Mouse (Mus musculus) common myeloid progenitor, adult 5-6 weeks (primary cell): Measurements from ENCODE around the gene Shank2. TPM values are rescaled to one million over a fixed set of nuclear protein-coding genes. Genes with fewer than 3 reads are reported as not detected.

Experiments
- ATAC-seq: replicated peaks from 2 replicates; pipeline ENCODE4 v1.8.0; 2016; ENCODE audit warnings: low read depth, mild to moderate bottlenecking, moderate TSS enrichment, inconsistent platforms; ENCODE audit not compliant: poor library complexity, severe bottlenecking
- total RNA-seq: library from RNA; stranded (forward); fragments of 200-1000, 187-1606 nt; gene quantifications from 2 replicates; pipeline ENCODE4 v1.2.3, GENCODE M21; 2017

The Shank2 gene
- total RNA-seq, 1 experiment from 2014 or later, result not detected

DNA sequence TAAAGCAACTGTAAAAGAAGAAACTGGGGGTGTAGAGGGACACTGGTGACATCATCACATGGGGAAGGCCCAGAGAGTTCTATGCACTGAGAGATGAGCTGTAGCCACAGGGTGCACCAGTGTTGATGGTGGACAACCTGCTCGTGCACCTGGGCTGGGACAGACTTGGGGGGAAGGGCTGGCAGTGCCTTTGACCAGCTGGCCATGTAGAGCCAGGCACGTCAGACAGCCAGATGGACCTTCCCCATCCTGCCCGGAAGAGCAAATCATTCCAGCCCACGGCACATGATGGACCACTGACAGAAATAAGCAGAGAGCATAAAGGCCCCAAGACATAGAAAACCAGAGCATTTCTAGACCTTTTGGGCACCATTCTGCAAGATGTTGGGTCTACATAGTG lies 299.9 kb downstream of the Shank2 start:
- ATAC-seq, result no peak

DNA sequence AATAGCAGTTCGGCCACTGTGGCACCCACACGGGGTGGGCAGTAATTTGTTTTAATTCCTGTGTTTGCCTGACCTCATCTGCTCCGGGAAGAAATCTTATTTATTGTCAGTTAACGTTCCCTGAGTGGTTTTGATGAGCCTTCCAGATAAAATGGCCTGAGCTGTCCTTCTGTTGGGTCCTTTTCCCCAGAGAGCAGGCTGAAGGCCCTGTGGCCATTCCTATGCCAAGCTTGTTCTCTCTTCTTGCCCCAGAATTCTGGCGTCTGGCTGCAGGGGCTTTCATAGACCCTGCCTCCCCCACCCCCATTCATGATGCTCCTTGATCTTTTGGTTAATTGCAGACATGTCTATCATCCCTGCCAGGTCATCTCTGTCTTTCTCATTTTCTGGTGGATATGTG lies 300.8 kb downstream of the Shank2 start:
- no peak for ATAC-seq

DNA sequence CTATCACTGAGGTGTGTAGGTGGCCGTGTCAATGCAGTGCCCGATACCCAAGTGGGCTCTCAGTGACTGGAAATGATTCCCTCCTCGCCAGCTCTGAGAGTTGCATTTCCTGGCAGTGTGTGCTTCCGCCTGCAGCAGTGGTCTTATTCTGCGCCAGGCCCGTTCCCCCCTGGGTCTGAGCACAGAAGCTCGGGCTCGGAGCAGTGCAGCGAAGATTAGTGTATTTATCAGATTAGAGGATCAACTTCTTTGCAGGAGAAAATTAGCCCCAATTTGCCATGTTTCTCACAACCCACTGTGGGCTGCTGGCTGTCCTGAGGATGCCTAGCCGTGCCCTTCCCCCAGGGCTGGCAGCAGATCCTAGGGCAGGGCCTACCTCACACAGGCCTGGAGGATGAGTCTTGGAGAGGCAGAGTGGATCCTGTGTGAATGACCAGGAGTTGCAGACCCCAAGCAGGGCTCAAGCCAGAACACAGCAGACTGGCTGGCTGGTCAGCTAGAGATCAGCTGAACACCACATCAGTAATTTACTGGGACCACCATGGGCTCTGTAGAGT lies 306.2 kb downstream of the Shank2 start:
- ATAC-seq, result no peak

DNA sequence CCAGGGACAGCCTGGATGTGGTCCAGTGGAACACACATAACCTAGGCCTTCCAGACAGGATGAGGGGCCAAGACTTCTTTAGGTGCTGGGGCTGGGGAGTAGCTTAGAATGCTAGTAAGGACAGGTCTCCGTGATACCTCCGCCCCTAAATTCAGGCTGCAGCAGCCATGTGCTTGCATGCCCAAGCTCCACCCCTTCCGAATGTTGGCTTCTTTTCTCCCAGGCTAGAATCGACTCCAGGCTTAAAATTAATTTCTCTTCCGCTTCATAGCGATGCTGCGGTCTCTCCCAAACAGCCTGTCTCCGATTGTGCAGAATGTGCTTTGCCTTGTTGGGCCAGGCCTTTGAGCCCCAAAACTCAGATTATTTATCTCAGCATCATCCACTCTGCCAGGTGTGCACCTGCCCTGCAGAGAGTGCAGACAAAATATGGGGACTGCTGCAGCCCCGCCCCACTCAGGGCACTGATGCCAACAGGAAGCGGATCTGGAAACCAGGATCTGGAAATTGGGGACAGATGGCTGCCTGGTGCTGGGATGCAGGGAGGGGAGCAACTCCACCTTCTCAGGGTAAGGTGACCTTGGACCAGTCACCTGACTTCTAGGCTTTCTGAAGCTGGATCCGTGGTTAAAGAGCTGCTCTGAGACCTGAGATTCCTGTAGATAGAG lies 312.8 kb downstream of the Shank2 start:
- ATAC-seq, result no peak

DNA sequence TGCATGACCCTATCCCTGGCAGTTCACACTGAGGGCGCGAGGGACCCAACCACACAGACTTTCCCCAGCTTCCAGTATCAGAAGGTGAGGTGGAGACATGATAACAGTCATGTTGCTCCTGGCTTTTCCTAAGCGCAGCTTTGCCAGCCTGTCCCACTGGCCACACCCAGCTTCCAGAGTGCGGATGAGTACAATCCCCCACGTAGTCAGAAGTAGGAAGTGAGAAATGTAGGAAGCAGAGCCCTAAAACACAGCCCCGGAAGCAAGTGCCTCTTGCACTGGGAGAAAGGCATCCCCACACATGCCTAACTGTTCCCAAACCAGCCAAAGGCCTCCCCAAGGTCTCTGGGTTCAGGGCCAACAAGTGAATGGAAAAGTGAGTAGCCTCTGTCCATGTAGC lies 314.5 kb downstream of the Shank2 start:
- ATAC-seq, result no peak

DNA sequence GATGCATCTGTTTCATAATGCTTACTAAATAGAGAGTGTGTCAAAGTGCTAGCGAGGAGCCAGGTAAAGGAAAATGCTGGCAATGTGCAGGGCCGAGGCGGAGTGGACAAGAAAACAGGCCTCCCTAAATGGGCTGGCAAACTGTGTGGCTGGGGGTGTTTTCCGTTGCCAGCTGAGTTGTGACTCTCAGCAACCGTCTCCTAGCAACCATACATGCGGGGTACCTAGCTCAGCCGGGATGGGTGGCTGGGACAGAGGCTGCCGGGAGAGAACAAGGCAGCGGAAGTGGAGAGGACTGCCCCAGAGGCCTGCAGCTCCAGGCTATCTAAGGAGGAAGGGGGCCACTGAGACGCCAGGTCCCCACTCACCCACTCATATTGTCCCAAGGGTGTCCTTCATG lies 315.1 kb downstream of the Shank2 start:
- no peak for ATAC-seq

DNA sequence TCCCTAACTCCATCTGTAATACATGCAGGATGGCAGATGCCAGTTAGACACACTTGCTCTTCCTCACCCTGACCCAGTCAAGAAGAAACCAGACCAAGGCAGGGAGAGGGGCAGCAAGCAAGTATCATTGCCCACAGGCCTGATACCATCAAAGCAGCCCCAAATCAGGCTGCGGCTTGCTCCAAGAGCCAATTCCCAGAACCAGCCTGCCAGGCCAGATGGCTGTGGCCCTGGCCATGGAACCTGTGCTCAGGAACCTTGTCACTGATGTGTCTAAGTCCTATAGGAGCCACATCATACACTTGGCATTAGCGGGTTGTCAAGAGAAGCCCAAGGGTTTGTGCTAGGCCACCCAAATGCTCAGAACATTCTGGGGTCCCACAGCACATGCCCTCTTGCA lies 322.3 kb downstream of the Shank2 start:
- no peak for ATAC-seq

DNA sequence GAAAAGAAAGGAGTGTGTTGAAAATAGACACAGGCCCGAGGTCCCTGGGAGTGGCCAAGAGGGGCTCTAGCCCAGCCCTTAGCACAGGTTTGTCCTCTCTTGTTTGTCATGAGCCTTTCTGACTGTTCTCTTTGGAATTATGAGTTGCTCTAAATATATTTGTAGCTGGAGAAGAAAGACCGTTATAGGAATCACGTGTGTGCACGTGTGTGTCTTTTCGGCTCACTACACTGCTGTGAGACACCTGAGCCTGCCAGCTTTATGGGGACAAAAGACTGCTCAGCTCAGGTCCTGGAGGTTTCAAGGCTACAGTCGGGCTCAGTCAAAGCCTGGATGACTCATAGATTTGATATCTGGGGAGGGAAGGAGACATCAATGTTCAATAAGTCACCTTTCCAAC lies 323.1 kb downstream of the Shank2 start:
- ATAC-seq, result no peak

DNA sequence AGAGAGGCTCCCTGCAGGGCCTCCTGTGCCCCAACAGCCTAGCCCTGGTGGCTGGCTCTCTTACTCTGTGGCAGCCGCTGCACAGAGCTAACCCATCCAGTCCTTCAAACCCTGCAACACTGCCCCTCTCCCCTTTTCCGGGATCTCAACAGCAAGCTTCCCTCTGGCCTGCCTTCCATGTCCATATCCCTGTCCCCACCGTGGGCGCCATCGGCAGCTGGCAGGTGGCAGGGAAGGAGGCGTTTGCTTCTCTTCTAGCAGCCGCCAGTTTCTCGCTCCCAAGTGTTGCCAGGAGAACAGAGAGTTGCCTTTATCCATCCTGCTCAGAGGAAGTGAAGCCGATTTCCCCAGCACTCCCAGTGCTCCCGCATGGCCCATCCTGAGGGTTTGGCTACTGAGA lies 323.9 kb downstream of the Shank2 start:
- ATAC-seq, result no peak

DNA sequence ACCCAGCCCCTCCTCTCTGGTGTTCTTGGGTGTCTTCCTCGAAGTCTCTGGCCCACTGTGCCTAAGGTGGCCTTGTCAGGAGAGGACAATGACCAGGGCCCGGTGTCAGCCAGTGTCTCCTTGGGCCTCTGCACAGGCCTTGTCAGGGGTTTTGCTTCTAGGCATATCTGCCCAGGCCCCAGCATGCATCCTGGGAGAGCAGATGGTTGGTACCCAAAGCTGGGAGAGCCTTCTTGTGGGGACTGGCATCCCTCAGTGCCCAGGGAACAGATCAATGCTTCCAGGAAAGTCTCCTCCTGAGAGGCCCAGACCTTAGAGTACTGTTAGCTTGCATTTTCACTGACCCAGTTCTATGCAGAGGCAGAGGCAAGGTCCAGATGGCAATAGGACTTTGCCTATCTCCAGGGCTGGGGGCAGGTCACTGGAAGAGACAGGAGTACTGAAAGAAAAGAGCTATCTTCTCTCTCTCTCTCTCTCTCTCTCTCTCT lies 327.7 kb downstream of the Shank2 start:
- ATAC-seq, result no peak

DNA sequence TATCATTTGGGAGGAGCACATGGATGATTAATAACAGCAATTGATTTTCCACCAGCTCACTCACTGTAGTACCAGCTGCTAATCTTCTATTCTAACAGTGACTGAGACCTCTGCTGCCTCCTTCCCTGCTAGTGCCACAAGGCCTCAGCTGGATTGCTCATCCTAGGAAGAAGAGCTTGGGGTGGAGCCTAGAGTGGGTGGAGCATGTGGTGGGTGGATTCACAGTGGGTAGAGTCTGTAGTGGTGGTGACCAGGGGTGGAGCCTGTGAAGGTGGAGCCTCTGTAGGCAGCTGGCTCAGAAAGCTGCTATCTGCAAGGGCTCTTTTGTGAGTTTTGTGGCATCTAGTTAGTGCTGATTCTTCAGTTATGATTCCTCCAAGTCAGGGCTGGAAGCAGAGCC lies 334.9 kb downstream of the Shank2 start:
- ATAC-seq, result no peak

DNA sequence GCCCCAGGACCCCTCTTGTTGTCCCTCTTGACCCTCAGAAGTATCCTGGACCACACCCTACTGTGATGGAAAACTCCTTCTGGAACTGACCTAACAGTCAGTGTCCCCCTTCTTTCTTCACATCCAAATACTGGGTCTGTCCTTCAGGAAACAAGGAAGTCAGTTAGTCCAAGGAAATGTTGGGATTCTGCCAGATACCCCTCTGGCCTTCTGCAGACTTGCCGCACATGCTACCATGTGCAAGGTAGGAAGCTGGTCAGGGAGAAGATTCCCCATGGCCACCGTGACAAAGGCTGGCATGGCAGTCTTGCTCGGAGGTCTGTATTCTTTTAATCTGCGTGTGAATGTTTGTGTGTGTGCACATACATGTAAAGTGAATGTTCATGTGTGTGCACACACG lies 337.0 kb downstream of the Shank2 start:
- no peak for ATAC-seq

DNA sequence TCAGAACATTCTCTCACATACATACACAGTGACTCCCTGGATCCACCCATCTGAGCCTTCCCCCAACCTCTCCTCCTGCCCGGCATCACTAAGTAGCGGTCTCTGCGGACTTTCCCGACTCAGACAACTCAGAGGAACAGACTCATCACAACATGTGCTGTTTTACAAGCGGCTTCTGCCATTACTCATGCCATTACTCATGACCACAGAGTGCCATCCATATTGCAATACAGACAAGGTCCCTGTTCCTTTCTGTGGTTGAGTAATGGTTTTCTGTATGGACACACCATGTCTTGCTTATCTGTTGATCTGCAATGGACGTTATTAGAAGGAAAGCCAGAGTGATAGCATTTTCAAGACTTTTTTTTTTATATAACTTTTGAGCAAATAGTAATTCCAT lies 338.6 kb downstream of the Shank2 start:
- no peak for ATAC-seq

DNA sequence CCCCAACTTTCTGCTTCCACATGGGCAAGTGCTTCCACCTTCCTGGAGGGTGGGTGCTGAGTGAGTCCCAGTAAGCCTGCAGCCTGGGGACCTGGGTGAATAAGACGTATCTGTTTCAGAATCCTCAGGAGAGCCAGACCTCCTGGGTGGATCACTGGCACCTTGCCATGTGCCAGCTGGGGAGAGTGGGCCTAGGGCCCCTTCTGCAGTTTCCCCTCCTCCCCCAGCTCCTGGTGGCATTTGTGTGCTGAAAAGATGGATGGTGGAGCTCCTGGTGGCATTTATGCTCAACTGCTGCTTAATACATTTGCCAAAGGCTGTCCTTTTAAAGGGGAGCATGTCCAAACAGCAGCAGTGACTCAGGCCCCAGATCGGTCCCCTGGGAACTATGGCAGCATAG lies 364.4 kb downstream of the Shank2 start:
- no peak for ATAC-seq

DNA sequence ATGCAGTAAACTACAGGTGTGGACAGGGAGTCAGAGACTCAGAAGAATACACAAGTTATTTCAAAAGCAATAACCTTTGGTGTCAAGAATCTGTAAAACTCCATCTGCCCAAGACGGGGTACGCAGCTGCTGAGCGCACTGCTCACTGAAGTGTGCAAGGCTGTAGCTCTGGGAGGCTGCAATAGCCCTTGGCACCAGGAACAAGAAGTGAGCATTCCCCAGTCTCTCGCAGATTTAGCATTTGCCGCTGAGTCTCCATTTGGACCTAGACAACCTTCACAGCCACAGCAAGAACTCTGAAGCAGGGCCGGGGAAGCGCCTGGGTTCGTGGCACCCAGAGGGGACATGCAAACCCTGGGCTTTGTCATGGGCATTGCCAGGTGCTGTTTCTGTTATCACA lies 371.3 kb downstream of the Shank2 start:
- ATAC-seq, result no peak

DNA sequence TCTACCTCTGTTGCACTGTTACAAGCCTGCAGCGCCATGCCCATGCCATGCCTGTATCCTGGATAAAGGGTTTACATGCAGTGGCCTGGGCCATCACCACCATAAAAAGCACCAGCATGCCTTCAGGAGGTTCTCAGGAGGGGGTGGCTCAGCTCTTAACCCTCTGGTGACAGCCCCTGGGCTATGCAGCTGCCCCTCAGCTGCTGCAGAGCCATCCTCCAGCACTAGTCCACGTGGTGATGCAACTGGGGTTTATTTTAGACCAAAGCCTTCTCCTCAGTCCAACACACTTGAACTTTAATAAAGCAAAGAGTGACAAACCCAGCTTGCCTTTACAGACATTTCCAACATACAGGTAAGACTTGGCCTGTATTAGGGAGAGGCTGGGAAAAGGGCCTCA lies 373.8 kb downstream of the Shank2 start:
- ATAC-seq, result no peak

DNA sequence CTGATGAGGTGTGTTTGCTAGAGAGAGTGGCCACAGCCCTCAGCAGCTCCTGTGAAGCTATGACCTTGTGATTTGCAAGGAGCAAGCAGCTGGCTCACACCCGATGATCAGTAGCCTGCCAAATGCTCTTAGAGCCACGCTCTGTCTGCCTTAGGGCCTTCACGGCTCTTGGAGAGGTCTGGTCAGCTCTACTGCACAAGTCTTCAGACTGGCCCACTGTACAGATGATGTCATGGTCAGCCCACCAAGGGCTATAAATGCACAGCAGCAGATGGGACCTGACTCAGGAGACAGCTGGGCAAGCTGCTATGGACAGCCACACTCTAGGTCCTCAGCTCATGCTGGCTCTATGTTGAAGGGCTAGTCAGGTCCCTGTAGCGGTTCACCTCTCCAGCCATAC lies 376.5 kb downstream of the Shank2 start:
- no peak for ATAC-seq

DNA sequence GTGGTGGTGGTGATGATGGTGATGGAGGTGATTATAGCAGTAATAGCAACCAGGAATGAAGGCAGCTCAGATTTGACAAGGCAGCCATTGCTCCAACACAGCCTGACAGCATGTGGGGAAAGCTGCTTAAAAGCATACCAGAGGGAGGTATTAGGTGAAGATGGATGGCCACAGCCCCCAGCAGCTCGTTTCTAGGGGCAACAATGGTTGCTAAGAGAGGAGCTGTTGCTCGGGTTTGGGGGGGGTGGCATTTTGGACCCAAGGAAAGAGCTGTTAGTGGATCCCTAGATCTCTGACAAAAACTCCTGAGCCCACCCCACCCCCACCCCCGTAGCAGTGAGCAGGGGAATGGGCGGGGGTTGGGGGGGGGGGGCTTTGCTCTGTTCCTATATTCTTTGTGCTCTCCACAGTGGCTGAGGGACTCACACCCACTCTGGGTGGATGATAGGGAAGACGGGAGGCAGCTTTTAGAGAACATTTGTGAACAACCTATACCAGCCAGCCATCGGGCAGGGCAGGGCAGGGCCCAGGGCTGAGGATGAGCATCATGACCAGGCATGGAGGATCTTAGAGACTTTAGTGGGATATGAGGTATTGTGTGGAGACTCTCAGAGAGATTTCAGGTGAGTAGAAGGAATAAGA lies 377.6 kb downstream of the Shank2 start:
- no peak for ATAC-seq

DNA sequence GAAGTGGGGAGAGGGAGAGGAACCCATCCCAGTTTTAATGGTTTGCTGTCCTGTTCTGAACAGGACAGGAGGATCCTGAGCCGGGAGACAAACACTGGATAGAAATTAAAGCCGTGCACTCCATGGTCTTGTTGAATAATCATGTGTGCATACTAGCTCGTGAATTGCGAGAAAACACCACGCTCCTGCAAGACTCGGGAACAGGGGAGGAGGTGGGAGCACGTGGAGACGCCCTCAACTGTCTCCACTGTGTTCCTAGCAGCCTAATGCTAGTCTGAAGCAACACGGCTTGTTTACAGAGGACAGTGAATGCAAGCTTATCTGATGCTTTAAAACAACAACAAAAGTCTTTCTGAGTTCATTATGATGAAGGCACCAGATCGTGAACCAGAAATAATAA lies 379.9 kb downstream of the Shank2 start:
- no peak for ATAC-seq

DNA sequence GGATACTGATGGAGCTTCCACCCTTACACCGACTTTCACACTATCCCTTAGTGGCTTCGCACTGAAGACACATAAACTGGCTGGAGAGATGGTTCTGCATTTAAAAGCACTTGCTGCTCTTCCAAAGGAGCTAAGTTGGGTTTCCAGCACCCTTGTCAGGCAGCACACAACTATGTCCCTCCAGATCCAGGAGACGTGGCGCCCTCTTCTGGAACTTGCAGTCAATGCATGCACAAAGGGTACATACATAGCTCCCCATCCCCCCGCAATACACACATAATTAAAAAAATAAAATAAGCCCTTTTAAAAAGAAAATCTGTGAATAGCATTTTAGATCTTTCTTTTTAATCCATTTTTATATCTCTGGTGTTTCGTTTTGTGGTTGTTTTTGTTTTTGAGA lies 385.8 kb downstream of the Shank2 start:
- no peak for ATAC-seq

DNA sequence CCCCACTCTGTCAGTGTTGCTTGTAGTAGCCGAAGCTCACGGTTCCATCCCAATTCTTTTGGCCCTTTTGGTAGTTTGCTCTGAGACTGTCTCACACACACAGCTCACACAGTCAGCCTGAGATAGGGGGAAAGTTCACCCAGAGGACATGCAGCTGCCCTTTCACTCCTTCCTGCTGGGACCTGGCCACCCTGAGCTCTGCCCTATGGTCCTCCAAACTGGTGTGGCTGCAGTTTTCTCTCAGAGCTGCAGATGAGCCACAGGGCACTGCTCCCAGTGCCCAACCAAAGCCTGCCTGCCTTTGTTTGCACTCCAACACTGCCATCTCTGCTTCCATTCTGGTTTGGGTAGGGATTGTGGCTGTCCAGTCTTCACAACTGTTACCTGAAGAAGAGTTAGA lies 388.0 kb downstream of the Shank2 start:
- ATAC-seq, result no peak

DNA sequence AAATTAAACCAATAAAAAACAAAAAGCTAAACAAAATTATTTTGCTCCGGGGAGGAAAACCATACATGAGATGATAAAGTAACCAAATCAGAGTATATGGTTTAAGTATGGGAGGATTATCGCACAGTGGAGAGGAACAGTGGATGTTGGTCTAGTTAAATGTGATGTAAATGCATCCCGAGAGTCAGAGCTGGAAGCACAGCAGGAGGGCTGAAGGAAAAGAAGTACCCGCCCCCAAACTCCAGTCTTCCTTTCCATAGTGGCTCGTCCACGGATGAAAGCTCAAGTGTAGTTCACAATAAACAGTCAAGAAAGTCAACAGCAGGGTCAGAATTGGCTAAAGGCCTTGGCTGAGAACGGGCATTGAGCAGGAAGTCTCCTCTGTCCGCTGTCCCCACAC lies 388.9 kb downstream of the Shank2 start:
- ATAC-seq, result no peak
